Mouse (Mus musculus) lung, postnatal 36 days (tissue): ENCODE results near the gene Fntb.
A peak's percentile ranks its signal among the peaks of the same experiment; 100 is the strongest.

ENCODE experiments used
- DNase-seq: peaks from one replicate; pipeline ENCODE4 v3.0.0; 2022; ENCODE audit warnings: mixed read lengths

Gene Fntb

GRCm38 (mm10) chr12:76796938-76797539 lies 31.6 kb downstream of the Fntb start:
- DNase-seq, result no peak

GRCm38 (mm10) chr12:76798008-76798720 lies 32.8 kb downstream of the Fntb start:
- DNase-seq, result no peak

GRCm38 (mm10) chr12:76803028-76803427 lies 37.6 kb downstream of the Fntb start:
- DNase-seq, result no peak

- DNase-seq, result peak; percentile 78
These were observed 38.4 kb downstream of the Fntb start for GRCm38 (mm10) chr12:76803700-76804252.

GRCm38 (mm10) chr12:76805056-76805811 lies 39.8 kb downstream of the Fntb start:
- DNase-seq, result no peak

- no peak for DNase-seq
These were observed 42.4 kb downstream of the Fntb start for GRCm38 (mm10) chr12:76807796-76808195.

GRCm38 (mm10) chr12:76810491-76810890 lies 45.1 kb downstream of the Fntb start:
- DNase-seq, result no peak

- no peak for DNase-seq
These were observed 45.6 kb downstream of the Fntb start for GRCm38 (mm10) chr12:76811006-76811405.

- DNase-seq, result no peak
These were observed 48.2 kb downstream of the Fntb start for GRCm38 (mm10) chr12:76813543-76813942.

- DNase-seq, result no peak
These were observed 48.7 kb downstream of the Fntb start for GRCm38 (mm10) chr12:76814120-76814519.

GRCm38 (mm10) chr12:76816720-76817119 lies 51.3 kb downstream of the Fntb start:
- DNase-seq, result no peak

GRCm38 (mm10) chr12:76817176-76817575 lies 51.8 kb downstream of the Fntb start:
- no peak for DNase-seq

- DNase-seq, result peak; percentile 81
These were observed 52.7 kb downstream of the Fntb start for GRCm38 (mm10) chr12:76818120-76818519.

- no peak for DNase-seq
These were observed 53.5 kb downstream of the Fntb start for GRCm38 (mm10) chr12:76818908-76819307.

- no peak for DNase-seq
These were observed 54.4 kb downstream of the Fntb start for GRCm38 (mm10) chr12:76819816-76820215.

GRCm38 (mm10) chr12:76820615-76821014 lies 55.2 kb downstream of the Fntb start:
- DNase-seq, result no peak

- no peak for DNase-seq
These were observed 56.7 kb downstream of the Fntb start for GRCm38 (mm10) chr12:76822002-76822650.

- DNase-seq, result no peak
These were observed 57.3 kb downstream of the Fntb start, which contains the start of gene Rab15 for GRCm38 (mm10) chr12:76822651-76823041. Rab15 (minus strand) TSS chr12:76822908.

- no peak for DNase-seq
These were observed 59.9 kb downstream of the Fntb start for GRCm38 (mm10) chr12:76825283-76825682.

GRCm38 (mm10) chr12:76832704-76833103 lies 67.3 kb downstream of the Fntb start:
- DNase-seq, result peak; percentile 53

GRCm38 (mm10) chr12:76837101-76837843 lies 71.9 kb downstream of the Fntb start:
- peak; percentile 98 for DNase-seq
